Mouse (Mus musculus) MEL (cell line): ENCODE results near the gene Rrp36. TPM values are rescaled to one million over a fixed set of nuclear protein-coding genes. Genes with fewer than 3 reads are reported as not detected.

Source experiments
- DNase-seq: peaks from one replicate; pipeline ENCODE4 v3.0.0; 2011; ENCODE audit warnings: low read depth, low spot score
- H3K27ac ChIP-seq: 2 replicates; pipeline ENCODE4 v1.5.1; 2012; ENCODE audit warnings: low read depth, mild to moderate bottlenecking, control low read depth, low read length, moderate library complexity; ENCODE audit not compliant: control insufficient read depth
- H3K27me3 ChIP-seq, 2 experiments: fragments of 150-350 bp in 1 of 2; sonication (generic) in 1 of 2; 2 replicates each; pipeline ENCODE4 v1.6.1; 2012; ENCODE audit warnings: low read length in 2 of 2, mild to moderate bottlenecking in 2 of 2, improper control_type of control experiment in 1 of 2, moderate library complexity in 1 of 2; ENCODE audit not compliant: insufficient read depth in 2 of 2, control insufficient read depth in 1 of 2
- H3K36me3 ChIP-seq, 2 experiments: 2 replicates each; pipeline ENCODE4 v1.6.1; 2012 to 2014; ENCODE audit warnings: low read length in 2 of 2, improper control_type of control experiment in 1 of 2, inconsistent platforms in 1 of 2, mild to moderate bottlenecking in 1 of 2; ENCODE audit not compliant: insufficient read depth in 2 of 2, control insufficient read depth in 1 of 2
- H3K4me1 ChIP-seq, 2 experiments: fragments of 150-350 bp in 1 of 2; sonication (generic) in 1 of 2; 2 replicates each; pipeline ENCODE4 v1.6.1; 2012; ENCODE audit warnings: low read length in 2 of 2, improper control_type of control experiment in 1 of 2, mild to moderate bottlenecking in 1 of 2; ENCODE audit not compliant: insufficient read depth in 2 of 2, control insufficient read depth in 1 of 2
- H3K4me3 ChIP-seq, 2 experiments: fragments of 150-350 bp in 1 of 2; sonication (generic) in 1 of 2; 2 replicates each; pipeline ENCODE4 v1.5.1; 2012; ENCODE audit warnings: low read depth in 2 of 2, low read length in 2 of 2, mild to moderate bottlenecking in 2 of 2, moderate library complexity in 2 of 2, control low read depth in 1 of 2, improper control_type of control experiment in 1 of 2; ENCODE audit not compliant: control insufficient read depth in 1 of 2, insufficient read depth in 1 of 2
- H3K79me2 ChIP-seq: 2 replicates; pipeline ENCODE4 v1.6.1; 2012; ENCODE audit warnings: mild to moderate bottlenecking, low read length, moderate library complexity; ENCODE audit not compliant: control insufficient read depth, poor library complexity, insufficient read depth
- H3K9ac ChIP-seq: 2 replicates; pipeline ENCODE4 v1.6.1; 2012; ENCODE audit warnings: low read depth, mild to moderate bottlenecking, control low read depth, low read length, moderate library complexity; ENCODE audit not compliant: control insufficient read depth, poor library complexity, severe bottlenecking
- H3K9me3 ChIP-seq: fragments of 150-350 bp; sonication (generic); replicated peaks from 2 replicates; pipeline ENCODE4 v1.6.1; 2012; ENCODE audit warnings: mild to moderate bottlenecking, low read length, improper control_type of control experiment, moderate library complexity; ENCODE audit not compliant: insufficient read depth
- CHD1 ChIP-seq: IDR thresholded peaks from 2 replicates; pipeline ENCODE4 v1.6.1; 2012; ENCODE audit warnings: low read depth, mild to moderate bottlenecking, inconsistent platforms, low read length, improper control_type of control experiment
- CTCF ChIP-seq, 3 experiments: IDR thresholded peaks in 2 of 3; conservative IDR thresholded peaks in 1 of 3; 2 replicates each; pipeline ENCODE4 v1.5.1; 2011 to 2012; ENCODE audit warnings: low read length in 3 of 3, low read depth in 2 of 3, mild to moderate bottlenecking in 2 of 3, improper control_type of control experiment in 1 of 3, inconsistent platforms in 1 of 3, mixed read lengths in 1 of 3, moderate library complexity in 1 of 3; ENCODE audit not compliant: control insufficient read depth in 1 of 3, insufficient read depth in 1 of 3, poor library complexity in 1 of 3, severe bottlenecking in 1 of 3
- ETS1 ChIP-seq: IDR thresholded peaks from 2 replicates; pipeline ENCODE4 v1.6.1; 2012; ENCODE audit warnings: low read depth, mild to moderate bottlenecking, inconsistent platforms, low read length, improper control_type of control experiment, moderate library complexity
- GABPA ChIP-seq: IDR thresholded peaks from 2 replicates; pipeline ENCODE4 v1.6.1; 2012; ENCODE audit warnings: low read depth, mild to moderate bottlenecking, inconsistent platforms, low read length, improper control_type of control experiment, moderate library complexity
- GATA1 ChIP-seq: IDR thresholded peaks from 2 replicates; pipeline ENCODE4 v1.6.1; 2011; ENCODE audit warnings: low read depth, low read length, improper control_type of control experiment
- HCFC1 ChIP-seq: IDR thresholded peaks from 2 replicates; pipeline ENCODE4 v1.6.1; 2012; ENCODE audit warnings: low read depth, mild to moderate bottlenecking, inconsistent platforms, low read length, improper control_type of control experiment, moderate library complexity
- MAZ ChIP-seq: IDR thresholded peaks from 2 replicates; pipeline ENCODE4 v1.6.1; 2012; ENCODE audit warnings: low read depth, mild to moderate bottlenecking, inconsistent platforms, low read length, improper control_type of control experiment
- MEF2A ChIP-seq: IDR thresholded peaks from 2 replicates; pipeline ENCODE4 v1.6.1; 2014; ENCODE audit warnings: low read depth, mild to moderate bottlenecking, inconsistent platforms, low read length, improper control_type of control experiment; ENCODE audit not compliant: poor library complexity, insufficient replicate concordance, severe bottlenecking; ENCODE audit errors: extremely low read depth
- MXI1 ChIP-seq: IDR thresholded peaks from 2 replicates; pipeline ENCODE4 v1.6.1; 2011; ENCODE audit warnings: mild to moderate bottlenecking, low read depth, low read length, improper control_type of control experiment
- UBTF ChIP-seq: IDR thresholded peaks from 2 replicates; pipeline ENCODE4 v1.6.1; 2012; ENCODE audit warnings: low read depth, mild to moderate bottlenecking, inconsistent platforms, low read length, improper control_type of control experiment, moderate library complexity, borderline replicate concordance; ENCODE audit not compliant: insufficient read depth
- USF1 ChIP-seq: IDR thresholded peaks from 2 replicates; pipeline ENCODE4 v1.6.1; 2014; ENCODE audit warnings: low read depth, mild to moderate bottlenecking, inconsistent platforms, low read length, improper control_type of control experiment, moderate library complexity
- ZNF384 ChIP-seq: IDR thresholded peaks from 2 replicates; pipeline ENCODE4 v1.6.1; 2012; ENCODE audit warnings: low read depth, mild to moderate bottlenecking, inconsistent platforms, low read length, improper control_type of control experiment
- polyA plus RNA-seq, 2 experiments: library from polyadenylated mRNA; stranded (reverse) in 1 of 2; unstranded in 1 of 2; fragments of >175 nt in 1 of 2; fragments of >200 nt in 1 of 2; gene quantifications; 2 replicates each; pipeline versions ENCODE4 v1.2.1 to v1.2.4; 2012; ENCODE audit warnings: low replicate concordance in 2 of 2, low read depth in 1 of 2; ENCODE audit not compliant: insufficient read length in 2 of 2, insufficient read depth in 1 of 2, missing spikeins in 1 of 2
- total RNA-seq: library from RNA; depleted of rRNA; stranded (reverse); fragments of 300-350 nt; gene quantifications from 2 replicates; pipeline ENCODE4 v1.2.3, GENCODE M21; 2012

Gene Rrp36
- total and polyA plus RNA-seq, 3 experiments = 51.2 to 55.3 TPM; not detected in 1

DNA sequence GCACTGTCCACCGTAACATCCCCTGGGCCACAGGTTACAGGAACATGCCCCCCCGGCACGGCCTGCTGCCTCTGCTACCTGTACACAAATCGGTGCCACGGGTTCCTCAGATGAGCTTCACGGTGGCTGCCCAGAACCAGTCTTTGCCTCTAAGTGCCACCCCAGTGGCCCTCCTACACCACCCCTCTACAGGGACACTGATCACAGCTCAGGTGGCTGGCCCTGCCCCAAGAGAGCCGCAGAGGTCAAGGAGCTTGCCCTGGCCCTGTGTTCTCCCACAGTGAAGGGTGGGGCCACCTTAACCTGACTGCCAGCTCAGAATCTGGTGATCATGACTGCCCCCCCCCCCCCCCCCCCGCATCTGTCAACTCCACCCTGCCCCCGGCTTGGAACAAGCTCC, 4.3 kb upstream of the Rrp36 start, which contains the start of gene Mea1:
Gene Mea1 (plus strand): TSS at position 378 of the 400 bp plus-strand sequence.
- peaks cover 40% of the 10 kb centered on the region for H3K79me2 ChIP-seq
- DNase-seq = no peak
- peak within 1 kb of the TSS; percentile 80 to 93 for H3K4me3 ChIP-seq
- H3K9ac ChIP-seq = peak within 1 kb of the TSS; percentile 95
- H3K27ac ChIP-seq = peak within 1 kb of the TSS; percentile 86
- peaks cover 0 to 21% of the 10 kb centered on the region in 2 experiments; a peak in 2 of 4 replicates for H3K36me3 ChIP-seq
- H3K9me3 ChIP-seq = no peaks in the 10 kb centered on the region
- no peaks in the 10 kb centered on the region for H3K27me3 ChIP-seq
- TF ChIP-seq CTCF (IDR thresholded peaks at IDR 0.05 in 2 of 3, conservative IDR thresholded peaks at IDR 0.05 in 1 of 3; ENCODE audit: control insufficient read depth in 1 of 3, insufficient read depth in 1 of 3, low read depth in 2 of 3, low read length in 3 of 3, poor library complexity in 1 of 3, severe bottlenecking in 1 of 3) = no peak
- TF ChIP-seq, all 39 proteins: peak for 0
- H3K4me1 ChIP-seq = peaks cover 2 to 16% of the 10 kb centered on the region in 2 experiments; a peak in 3 of 4 replicates

DNA sequence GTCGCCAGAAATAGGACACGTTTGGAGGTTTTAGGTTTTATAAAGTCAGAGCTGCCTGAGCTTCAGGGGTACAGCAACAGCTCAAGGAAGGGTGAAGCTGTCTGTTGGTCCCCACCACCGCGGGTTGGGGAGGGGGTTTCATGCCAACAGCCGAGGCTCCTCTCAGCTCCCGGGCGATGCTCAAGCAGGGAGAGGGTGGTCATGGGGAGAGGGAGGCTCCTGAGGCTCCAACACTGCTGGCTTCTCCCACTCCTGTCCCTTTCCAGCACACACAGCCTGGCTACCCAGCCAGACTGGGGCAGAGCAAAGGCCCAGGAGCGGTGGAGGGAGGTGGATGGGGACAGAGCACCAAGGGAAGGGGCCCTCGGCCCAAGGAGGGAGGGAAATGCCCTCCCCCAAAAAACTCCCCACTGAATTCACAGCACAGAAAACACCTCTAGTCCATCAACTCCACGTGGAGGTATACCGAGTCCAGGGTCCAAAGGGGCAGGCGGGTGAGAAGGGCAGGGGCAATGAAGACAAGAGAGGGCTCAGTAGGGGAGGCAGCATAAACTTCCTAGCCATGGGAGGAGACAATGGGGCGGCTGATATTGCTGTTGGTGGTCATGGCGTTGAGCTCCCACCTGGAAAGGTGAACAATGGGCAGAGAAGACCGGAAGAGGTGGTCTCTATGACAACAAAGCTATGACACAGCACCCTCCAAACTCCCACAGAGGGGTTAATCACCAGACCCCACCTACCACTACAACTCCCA, 555 bp upstream of the Rrp36 start:
- Histone ChIP-seq H3K79me2 (peaks cover 31% of the 10 kb centered on the region), H3K27ac (peak overlapping the region; percentile 51), H3K9ac (peak overlapping the region; percentile 40), H3K9me3 (no peaks in the 10 kb centered on the region), H3K36me3 (peaks cover 0 to 20% of the 10 kb centered on the region in 2 experiments; a peak in 2 of 4 replicates), H3K27me3 (no peaks in the 10 kb centered on the region), H3K4me3 (peak overlapping the region; percentile 13 to 39; a peak in 2 of 4 replicates), H3K4me1 (peaks cover 2 to 21% of the 10 kb centered on the region in 2 experiments; a peak in 3 of 4 replicates)
- DNase-seq = no peak
- TF ChIP-seq GATA1 = no peak
- TF ChIP-seq MEF2A = peak; percentile 36; the same call in 1 of the 2 replicates
- 0 out of 2 replicates have a peak, but pooled peaks have one; percentile 35 for TF ChIP-seq CHD1
- TF ChIP-seq USF1 = 0 out of 2 replicates have a peak, but pooled peaks have one; percentile 1
- TF ChIP-seq UBTF = no peak

DNA sequence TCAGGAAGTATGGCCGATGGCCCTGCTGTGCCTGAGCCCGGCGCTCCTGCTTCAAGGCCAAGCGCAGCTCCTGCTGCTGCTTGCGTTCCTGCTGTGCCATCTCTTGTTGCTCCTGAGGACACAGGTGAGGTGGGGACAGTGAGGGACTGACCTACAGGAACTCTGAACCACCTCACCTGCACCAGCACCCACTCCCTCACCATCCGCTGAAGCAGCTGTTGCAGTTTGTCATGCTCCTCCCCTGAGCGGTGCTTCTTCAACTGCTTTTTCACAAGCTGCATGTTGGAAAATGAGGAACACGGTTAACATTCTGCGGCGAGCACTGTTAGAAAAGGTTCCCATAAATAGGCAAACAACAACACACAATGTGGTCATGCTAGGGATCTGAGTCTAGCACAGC, 4.2 kb downstream of the Rrp36 start:
- TF ChIP-seq HCFC1 = no peak
- no peak for TF ChIP-seq ETS1
- no peak for TF ChIP-seq GABPA
- TF ChIP-seq ZNF384 = no peak
- TF ChIP-seq MAZ = no peak
- TF ChIP-seq MXI1 = no peak
- no peak for TF ChIP-seq USF1
- peaks cover 0 to 7% of the 10 kb centered on the region in 2 experiments; a peak in 3 of 4 replicates for H3K36me3 ChIP-seq
- no peak overlapping the region for H3K4me3 ChIP-seq

More for the DNA sequence above, 4.2 kb downstream of the Rrp36 start:
- Histone ChIP-seq H3K27me3 (no peaks in the 10 kb centered on the region), H3K9ac (no peak overlapping the region), H3K79me2 (peaks cover 12% of the 10 kb centered on the region), H3K9me3 (no peaks in the 10 kb centered on the region), H3K27ac (no peak overlapping the region), H3K4me1 (peaks cover 0 to 12% of the 10 kb centered on the region in 2 experiments; a peak in 3 of 4 replicates)
- DNase-seq = no peak
